Mouse (Mus musculus) lung, embryonic 15.5 days (tissue): ENCODE data around the gene Pdlim7. TPM values are rescaled to one million over a fixed set of nuclear protein-coding genes. Genes with fewer than 3 reads are reported as not detected.
A peak's percentile ranks its signal among the peaks of the same experiment; 100 is the strongest.

Experiments used
- ATAC-seq: fragments of 200-750 bp; cut with Nextera tagmentation; 2 replicates; pipeline ENCODE4 v1.8.0; 2017; ENCODE audit warnings: moderate number of reproducible peaks, borderline replicate concordance; ENCODE audit not compliant: low FRiP score, low TSS enrichment; ENCODE audit errors: extremely low read depth
- H3K27ac ChIP-seq: fragments of 300-500 bp; sonication (generic); 2 replicates; pipeline ENCODE4 v1.5.1; 2015; ENCODE audit warnings: moderate library complexity, mild to moderate bottlenecking, inconsistent platforms
- H3K27me3 ChIP-seq: fragments of 300-500 bp; sonication (generic); 2 replicates; pipeline ENCODE4 v1.6.1; 2015; ENCODE audit warnings: inconsistent platforms
- H3K36me3 ChIP-seq: fragments of 300-500 bp; sonication (generic); 2 replicates; pipeline ENCODE4 v1.6.1; 2015; ENCODE audit warnings: inconsistent platforms
- H3K4me1 ChIP-seq: fragments of 300-500 bp; sonication (generic); 2 replicates; pipeline ENCODE4 v1.6.1; 2015; ENCODE audit warnings: inconsistent platforms
- H3K4me2 ChIP-seq: fragments of 300-500 bp; sonication (generic); 2 replicates; pipeline ENCODE4 v1.6.1; 2015; ENCODE audit warnings: inconsistent platforms, mild to moderate bottlenecking, moderate library complexity
- H3K4me3 ChIP-seq: fragments of 300-500 bp; sonication (generic); 2 replicates; pipeline ENCODE4 v1.5.1; 2015; ENCODE audit warnings: mild to moderate bottlenecking, inconsistent platforms
- H3K9ac ChIP-seq: fragments of 300-500 bp; sonication (generic); 2 replicates; pipeline ENCODE4 v1.6.1; 2015; ENCODE audit warnings: inconsistent platforms
- H3K9me3 ChIP-seq: fragments of 300-500 bp; sonication (generic); 2 replicates; pipeline ENCODE4 v1.6.1; 2016; ENCODE audit warnings: inconsistent platforms
- WGBS: fragments of 180-500 bp; shearing (Covaris S2); methylation state at CpG from one replicate; pipeline ENCODE4 v1.1.7; 2015; 5-methylcytosine and 5-hydroxymethylcytosine counted together
- polyA plus RNA-seq: library from polyadenylated mRNA; unstranded; fragments of >200 nt; fragmentation: Nextera tagmentation; extraction: Ambion mirVana; gene quantifications from 2 replicates; pipeline ENCODE4 v1.2.1, GENCODE M21; 2015

The Pdlim7 gene
- 169 and 176 TPM in 2 replicates for polyA plus RNA-seq

- Histone ChIP-seq H3K27ac (peak within 1 kb of the TSS; percentile 94), H3K4me2 (peak within 1 kb of the TSS; percentile 71), H3K27me3 (peaks cover 13% of the 10 kb centered on the region; the same call in 1 of the 2 replicates), H3K9ac (peak within 1 kb of the TSS; percentile 78), H3K4me1 (peaks cover 30% of the 10 kb centered on the region), H3K36me3 (peaks cover 17% of the 10 kb centered on the region), H3K9me3 (no peaks in the 10 kb centered on the region), H3K4me3 (peak within 1 kb of the TSS; percentile 73)
- WGBS: under 1% methylated on average over 55 of the region's 55 CpGs
- peak; percentile 63 for ATAC-seq
Measured at GRCm38 (mm10) chr13:55513111-55513748, at the start of gene Pdlim7. Gene Pdlim7 (minus strand): TSS chr13:55513676.

- 71% methylated on average over 6 of the region's 6 CpGs for WGBS
- Histone ChIP-seq H3K9me3 (no peaks in the 10 kb centered on the region), H3K4me2 (no peak overlapping the region), H3K9ac (no peak overlapping the region), H3K4me3 (no peak overlapping the region), H3K36me3 (peaks cover 35% of the 10 kb centered on the region; the same call in 1 of the 2 replicates), H3K27ac (no peak overlapping the region), H3K4me1 (no peaks in the 10 kb centered on the region), H3K27me3 (no peaks in the 10 kb centered on the region)
- no peak for ATAC-seq
Measured at GRCm38 (mm10) chr13:55557499-55557898, 44.0 kb upstream of the Pdlim7 start.

DNA sequence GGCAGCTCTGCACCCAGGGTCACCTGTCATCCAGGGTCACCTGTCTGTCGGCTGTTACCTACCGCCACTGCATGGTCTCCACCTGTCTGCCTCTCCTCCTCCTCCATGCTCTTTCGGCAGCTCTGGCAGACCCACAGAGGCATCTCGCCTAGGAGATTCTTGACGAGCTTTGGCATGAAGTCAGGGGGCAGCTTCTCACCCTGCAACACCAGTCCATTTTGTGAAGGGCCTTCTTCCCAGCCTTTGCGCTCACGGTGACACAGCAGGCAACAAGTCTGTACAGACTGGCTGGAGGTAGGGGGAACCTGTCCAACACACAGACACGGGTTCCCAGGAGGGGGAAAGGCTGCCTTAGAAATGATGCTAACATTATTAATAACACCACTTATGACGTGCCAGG is 42.4 kb upstream of the Pdlim7 start:
- Histone ChIP-seq H3K27ac (no peak overlapping the region), H3K4me1 (no peaks in the 10 kb centered on the region), H3K36me3 (peaks cover 31% of the 10 kb centered on the region; the same call in 1 of the 2 replicates), H3K9ac (no peak overlapping the region), H3K4me3 (no peak overlapping the region), H3K9me3 (no peaks in the 10 kb centered on the region), H3K4me2 (no peak overlapping the region), H3K27me3 (no peaks in the 10 kb centered on the region)
- ATAC-seq: no peak
- WGBS: 89% methylated on average over 9 of the region's 9 CpGs

DNA sequence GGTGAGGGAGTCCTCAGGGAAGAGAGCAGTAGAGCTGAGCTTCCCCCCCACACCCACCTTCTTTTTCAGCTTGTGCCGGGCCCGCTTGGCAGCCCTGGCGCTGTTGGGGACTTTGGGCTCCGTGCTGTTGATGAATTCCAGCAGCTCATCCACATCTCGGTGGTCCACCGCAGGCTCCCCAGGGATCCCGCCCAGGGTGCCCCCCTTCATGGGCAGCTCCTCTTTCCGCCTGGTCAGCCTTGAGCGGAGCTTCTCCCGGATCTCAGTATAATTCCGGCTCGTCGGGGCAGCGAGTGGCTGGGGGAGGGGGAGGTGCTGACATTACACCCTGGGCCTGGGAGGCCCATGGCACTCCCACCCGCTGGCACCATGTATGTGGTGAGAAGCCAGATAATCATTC is 35.6 kb upstream of the Pdlim7 start:
- Histone ChIP-seq H3K36me3 (peaks cover 60% of the 10 kb centered on the region), H3K27me3 (no peaks in the 10 kb centered on the region), H3K9ac (no peak overlapping the region), H3K4me3 (no peak overlapping the region), H3K9me3 (no peaks in the 10 kb centered on the region), H3K4me2 (no peak overlapping the region), H3K4me1 (no peaks in the 10 kb centered on the region), H3K27ac (no peak overlapping the region)
- 85% methylated on average over 15 of the region's 15 CpGs for WGBS
- ATAC-seq: no peak

- 89% methylated on average over 5 of the region's 5 CpGs for WGBS
- H3K9me3 ChIP-seq: no peaks in the 10 kb centered on the region
- H3K4me3 ChIP-seq: no peak overlapping the region
- ATAC-seq: no peak
- H3K27me3 ChIP-seq: no peaks in the 10 kb centered on the region
- no peak overlapping the region for H3K27ac ChIP-seq
- H3K36me3 ChIP-seq: peaks cover 63% of the 10 kb centered on the region
- H3K4me1 ChIP-seq: no peaks in the 10 kb centered on the region
- no peak overlapping the region for H3K4me2 ChIP-seq
- H3K9ac ChIP-seq: no peak overlapping the region
Measured at GRCm38 (mm10) chr13:55548426-55548825, 35.0 kb upstream of the Pdlim7 start.

GRCm38 (mm10) chr13:55547916-55548315 is 34.4 kb upstream of the Pdlim7 start:
- Histone ChIP-seq H3K27me3 (no peaks in the 10 kb centered on the region), H3K9ac (no peak overlapping the region), H3K4me1 (no peaks in the 10 kb centered on the region), H3K4me2 (no peak overlapping the region), H3K4me3 (no peak overlapping the region), H3K36me3 (peaks cover 63% of the 10 kb centered on the region), H3K9me3 (no peaks in the 10 kb centered on the region), H3K27ac (no peak overlapping the region)
- WGBS: 93% methylated on average over 2 of the region's 2 CpGs
- ATAC-seq: no peak

DNA sequence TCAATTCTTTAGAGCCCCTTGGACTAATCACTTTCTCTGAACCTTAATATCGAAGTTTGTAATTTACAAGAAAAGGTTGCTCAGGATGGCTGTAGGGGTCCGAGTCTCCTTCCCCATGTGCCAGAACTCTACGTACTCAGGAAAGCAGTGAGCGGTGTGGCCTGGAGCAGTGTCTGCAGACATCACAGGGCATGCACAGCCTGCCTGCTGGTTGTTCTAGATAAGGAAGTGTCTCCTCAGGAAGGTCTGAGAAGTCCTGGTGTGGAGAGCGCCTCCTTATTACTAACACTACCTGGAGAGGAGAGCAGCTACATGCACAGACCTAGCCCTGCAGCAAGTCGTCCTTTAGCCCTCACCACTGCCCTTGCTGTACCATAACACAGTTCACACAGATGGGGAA is 31.3 kb upstream of the Pdlim7 start:
- Histone ChIP-seq H3K4me2 (no peak overlapping the region), H3K27ac (no peak overlapping the region), H3K27me3 (no peaks in the 10 kb centered on the region), H3K4me1 (no peaks in the 10 kb centered on the region), H3K4me3 (no peak overlapping the region), H3K36me3 (peaks cover 86% of the 10 kb centered on the region), H3K9me3 (no peaks in the 10 kb centered on the region), H3K9ac (no peak overlapping the region)
- ATAC-seq: no peak
- WGBS: 85% methylated on average over 6 of the region's 6 CpGs

DNA sequence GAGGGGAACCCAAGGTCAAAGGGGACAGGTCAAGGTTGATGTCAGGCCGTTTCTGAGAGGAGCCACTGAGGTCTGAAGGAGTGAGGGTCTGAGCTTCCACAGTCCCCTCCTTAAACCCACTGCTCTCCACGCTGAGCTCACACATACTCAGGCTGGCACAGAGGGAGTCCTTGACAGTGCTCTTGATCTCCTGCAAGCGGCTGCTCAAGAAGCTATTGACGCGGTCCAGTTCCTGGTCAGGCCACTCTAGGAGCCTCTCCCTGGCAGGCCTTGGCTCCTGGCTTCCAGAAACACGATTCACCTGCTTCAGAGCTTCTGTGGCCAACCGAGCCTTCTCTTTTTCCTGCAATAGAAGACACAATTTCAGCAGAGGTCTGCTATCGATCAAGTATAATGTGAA is 30.0 kb upstream of the Pdlim7 start:
- Histone ChIP-seq H3K9me3 (no peaks in the 10 kb centered on the region), H3K4me1 (no peaks in the 10 kb centered on the region), H3K4me2 (no peak overlapping the region), H3K27ac (no peak overlapping the region), H3K4me3 (no peak overlapping the region), H3K36me3 (peaks cover 91% of the 10 kb centered on the region), H3K9ac (no peak overlapping the region), H3K27me3 (no peaks in the 10 kb centered on the region)
- ATAC-seq: no peak
- WGBS: 84% methylated on average over 8 of the region's 8 CpGs

GRCm38 (mm10) chr13:55542891-55543290 is 29.4 kb upstream of the Pdlim7 start:
- H3K27ac ChIP-seq: no peak overlapping the region
- 90% methylated on average over 4 of the region's 4 CpGs for WGBS
- no peak for ATAC-seq
- H3K9ac ChIP-seq: no peak overlapping the region
- H3K4me1 ChIP-seq: no peaks in the 10 kb centered on the region
- H3K4me3 ChIP-seq: no peak overlapping the region
- H3K36me3 ChIP-seq: peaks cover 90% of the 10 kb centered on the region
- no peaks in the 10 kb centered on the region for H3K27me3 ChIP-seq
- no peak overlapping the region for H3K4me2 ChIP-seq
- no peaks in the 10 kb centered on the region for H3K9me3 ChIP-seq

DNA sequence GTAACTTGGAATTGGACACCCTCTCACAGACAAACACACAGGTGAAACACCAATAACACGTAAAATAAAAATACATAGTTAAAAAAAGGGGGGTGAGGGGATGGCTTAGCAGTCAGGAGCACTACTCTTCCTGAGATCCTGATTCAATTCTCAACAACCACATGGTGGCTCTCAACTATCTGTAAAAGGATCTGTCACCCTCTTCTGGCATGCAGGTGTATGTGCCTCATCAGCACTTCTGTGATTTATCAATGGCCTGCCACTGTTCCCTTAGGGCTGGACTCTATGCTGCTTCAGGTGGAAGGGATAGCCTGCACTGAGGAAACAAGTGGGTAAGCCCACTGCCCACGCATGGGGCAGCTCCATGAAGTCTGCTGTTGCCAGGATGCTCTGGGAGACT is 27.5 kb upstream of the Pdlim7 start:
- no peaks in the 10 kb centered on the region for H3K9me3 ChIP-seq
- H3K4me3 ChIP-seq: no peak overlapping the region
- H3K4me2 ChIP-seq: no peak overlapping the region
- WGBS: 86% methylated on average over 2 of the region's 2 CpGs
- H3K4me1 ChIP-seq: peaks cover 5% of the 10 kb centered on the region
- no peak for ATAC-seq
- no peak overlapping the region for H3K27ac ChIP-seq
- no peaks in the 10 kb centered on the region for H3K27me3 ChIP-seq
- H3K9ac ChIP-seq: no peak overlapping the region
- peaks cover 72% of the 10 kb centered on the region for H3K36me3 ChIP-seq

- peaks cover 15% of the 10 kb centered on the region for H3K4me1 ChIP-seq
- ATAC-seq: peak; percentile 97
- under 1% methylated on average over 70 of the region's 70 CpGs for WGBS
- peak within 1 kb of the TSS; percentile 89 for H3K4me2 ChIP-seq
- H3K36me3 ChIP-seq: peaks cover 65% of the 10 kb centered on the region
- peak within 1 kb of the TSS; percentile 98 for H3K4me3 ChIP-seq
- no peaks in the 10 kb centered on the region for H3K9me3 ChIP-seq
- H3K27me3 ChIP-seq: no peaks in the 10 kb centered on the region
- H3K9ac ChIP-seq: peak within 1 kb of the TSS; percentile 87
- peak within 1 kb of the TSS; percentile 22 for H3K27ac ChIP-seq
Measured at GRCm38 (mm10) chr13:55536194-55537175, 23.0 kb upstream of the Pdlim7 start, which contains the start of gene Ddx41. Gene Ddx41 (minus strand): TSS chr13:55536658.

- H3K4me2 ChIP-seq: peak overlapping the region; percentile 89
- no peaks in the 10 kb centered on the region for H3K9me3 ChIP-seq
- H3K4me1 ChIP-seq: peaks cover 15% of the 10 kb centered on the region
- H3K9ac ChIP-seq: peak overlapping the region; percentile 87
- no peak overlapping the region for H3K27ac ChIP-seq
- ATAC-seq: peak; percentile 16
- WGBS: 14% methylated on average over 17 of the region's 17 CpGs
- peaks cover 64% of the 10 kb centered on the region for H3K36me3 ChIP-seq
- no peaks in the 10 kb centered on the region for H3K27me3 ChIP-seq
- H3K4me3 ChIP-seq: peak overlapping the region; percentile 98
Measured at GRCm38 (mm10) chr13:55535796-55536193, 22.3 kb upstream of the Pdlim7 start.
